Mouse (Mus musculus) embryonic fibroblast, embryonic 13.5 days (primary cell): ENCODE measurements around the gene E130114P18Rik.

ENCODE experiments used
- CTCF ChIP-seq: IDR thresholded peaks from 2 replicates; pipeline ENCODE4 v1.5.1; 2011; ENCODE audit warnings: mild to moderate bottlenecking, control low read depth, low read length, moderate library complexity, borderline replicate concordance; ENCODE audit not compliant: insufficient read depth
- POLR2A ChIP-seq: IDR thresholded peaks from 2 replicates; pipeline ENCODE4 v1.6.1; 2011; ENCODE audit warnings: low read depth, mild to moderate bottlenecking, control low read depth, low read length, moderate library complexity

DNA sequence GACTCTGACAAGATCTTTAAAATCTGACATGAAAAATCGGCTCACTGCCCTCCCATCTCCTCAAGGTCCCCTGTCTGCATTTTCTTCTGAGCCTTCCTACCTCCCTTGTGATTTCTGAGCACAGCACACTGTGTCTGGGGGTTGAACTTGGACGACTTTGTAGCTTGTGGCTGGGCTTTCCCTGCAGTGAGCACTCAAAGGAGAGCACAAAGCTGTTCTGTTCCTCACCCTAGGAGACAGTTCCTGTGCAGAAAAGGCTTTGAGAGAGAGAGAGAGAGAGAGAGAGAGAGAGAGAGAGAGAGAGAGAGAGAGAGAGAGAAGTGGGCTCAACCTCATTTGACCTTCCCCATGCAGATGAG, 101.3 kb downstream of the E130114P18Rik start:
- no peak for TF ChIP-seq POLR2A
- TF ChIP-seq CTCF = no peak
